Mouse (Mus musculus): ENCODE measurements around the gene Ankib1. TPM values are rescaled to one million over a fixed set of nuclear protein-coding genes. Genes with fewer than 3 reads are reported as not detected.
"Not testable (repeated sequence)": the region's sequence is repeated elsewhere in the genome, so short reads cannot be mapped to it uniquely, and the experiment has no call there.

The Ankib1 gene
- polyA plus RNA-seq, 1 experiment from 2014 or later = 17.4 TPM

GRCm38 (mm10) chr5:3750536-3750935, 52.2 kb downstream of the Ankib1 start:
- H3K27ac ChIP-seq (ENCODE audit: low read depth, low read length); H3K9me3 ChIP-seq (replicated peaks; ENCODE audit: control insufficient read depth, low read length); H3K27me3 ChIP-seq (replicated peaks; ENCODE audit: control insufficient read depth, insufficient read depth, low read length); H3K4me1 ChIP-seq (ENCODE audit: control insufficient read depth, insufficient read depth, low read length); H3K9ac ChIP-seq (ENCODE audit: low read length); DNase-seq (ENCODE audit: low spot score); H3K4me2 ChIP-seq (ENCODE audit: low read length); H3K4me3 ChIP-seq (ENCODE audit: low read depth, low read length); ATAC-seq: not testable (repeated sequence)
- H3K36me3 ChIP-seq (ENCODE audit: control insufficient read depth, insufficient read depth, low read length) = peaks cover 15% of the 10 kb centered on the region

GRCm38 (mm10) chr5:3732846-3733245, 69.9 kb downstream of the Ankib1 start:
- not testable (repeated sequence) for H3K4me2 ChIP-seq (ENCODE audit: low read length); H3K27me3 ChIP-seq (replicated peaks; ENCODE audit: control insufficient read depth, insufficient read depth, low read length); DNase-seq (ENCODE audit: low spot score); H3K4me3 ChIP-seq (ENCODE audit: low read depth, low read length); H3K27ac ChIP-seq (ENCODE audit: low read depth, low read length); ATAC-seq; H3K9me3 ChIP-seq (replicated peaks; ENCODE audit: control insufficient read depth, low read length); H3K4me1 ChIP-seq (ENCODE audit: control insufficient read depth, insufficient read depth, low read length); H3K9ac ChIP-seq (ENCODE audit: low read length)
- H3K36me3 ChIP-seq (ENCODE audit: control insufficient read depth, insufficient read depth, low read length) = 0 out of 2 replicates have a peak, but pooled peaks cover 11% of the 10 kb centered on the region
- WGBS = 91% methylated on average over 23 of the region's 24 CpGs

- Histone ChIP-seq H3K27me3 (replicated peaks; ENCODE audit: control insufficient read depth, insufficient read depth, low read length) (no peaks in the 10 kb centered on the region), H3K9me3 (replicated peaks; ENCODE audit: control insufficient read depth, low read length) (no peaks in the 10 kb centered on the region), H3K27ac (ENCODE audit: low read depth, low read length) (no peak overlapping the region), H3K4me2 (ENCODE audit: low read length) (no peak overlapping the region), H3K4me3 (ENCODE audit: low read depth, low read length) (no peak overlapping the region), H3K4me1 (ENCODE audit: control insufficient read depth, insufficient read depth, low read length) (no peaks in the 10 kb centered on the region), H3K36me3 (ENCODE audit: control insufficient read depth, insufficient read depth, low read length) (peaks cover 15% of the 10 kb centered on the region; the same call in 1 of the 2 replicates), H3K9ac (ENCODE audit: low read length) (no peak overlapping the region)
- peak; percentile 10 for DNase-seq (ENCODE audit: low spot score)
- 66% methylated on average over 5 of the region's 5 CpGs for WGBS
- no peak for ATAC-seq
These were observed 73.9 kb downstream of the Ankib1 start for GRCm38 (mm10) chr5:3728820-3729219.

- Histone ChIP-seq H3K9ac (ENCODE audit: low read length) (no peak overlapping the region), H3K4me2 (ENCODE audit: low read length) (no peak overlapping the region), H3K27ac (ENCODE audit: low read depth, low read length) (no peak overlapping the region), H3K4me1 (ENCODE audit: control insufficient read depth, insufficient read depth, low read length) (no peaks in the 10 kb centered on the region), H3K36me3 (ENCODE audit: control insufficient read depth, insufficient read depth, low read length) (peaks cover 27% of the 10 kb centered on the region), H3K4me3 (ENCODE audit: low read depth, low read length) (no peak overlapping the region), H3K9me3 (replicated peaks; ENCODE audit: control insufficient read depth, low read length) (no peaks in the 10 kb centered on the region), H3K27me3 (replicated peaks; ENCODE audit: control insufficient read depth, insufficient read depth, low read length) (no peaks in the 10 kb centered on the region)
- ATAC-seq (no peak), DNase-seq (ENCODE audit: low spot score) (no peak)
- WGBS = 82% methylated on average over 1 of the region's 1 CpGs
These were observed 77.2 kb downstream of the Ankib1 start for GRCm38 (mm10) chr5:3725491-3725890.

GRCm38 (mm10) chr5:3723415-3723814, 79.3 kb downstream of the Ankib1 start:
- ATAC-seq = no peak
- peaks cover 40% of the 10 kb centered on the region for H3K36me3 ChIP-seq (ENCODE audit: control insufficient read depth, insufficient read depth, low read length)

GRCm38 (mm10) chr5:3722873-3723272, 79.9 kb downstream of the Ankib1 start:
- Histone ChIP-seq H3K36me3 (ENCODE audit: control insufficient read depth, insufficient read depth, low read length) (peaks cover 40% of the 10 kb centered on the region), H3K9ac (ENCODE audit: low read length) (no peak overlapping the region), H3K4me1 (ENCODE audit: control insufficient read depth, insufficient read depth, low read length) (no peaks in the 10 kb centered on the region), H3K27ac (ENCODE audit: low read depth, low read length) (no peak overlapping the region), H3K27me3 (replicated peaks; ENCODE audit: control insufficient read depth, insufficient read depth, low read length) (no peaks in the 10 kb centered on the region), H3K9me3 (replicated peaks; ENCODE audit: control insufficient read depth, low read length) (no peaks in the 10 kb centered on the region), H3K4me2 (ENCODE audit: low read length) (no peak overlapping the region), H3K4me3 (ENCODE audit: low read depth, low read length) (no peak overlapping the region)
- ATAC-seq (no peak), DNase-seq (ENCODE audit: low spot score) (no peak)
- WGBS = 96% methylated on average over 2 of the region's 2 CpGs

More at GRCm38 (mm10) chr5:3723415-3723814, 79.3 kb downstream of the Ankib1 start:
- WGBS = 97% methylated on average over 2 of the region's 2 CpGs
- Histone ChIP-seq H3K9ac (ENCODE audit: low read length) (no peak overlapping the region), H3K27me3 (replicated peaks; ENCODE audit: control insufficient read depth, insufficient read depth, low read length) (no peaks in the 10 kb centered on the region), H3K27ac (ENCODE audit: low read depth, low read length) (no peak overlapping the region), H3K4me1 (ENCODE audit: control insufficient read depth, insufficient read depth, low read length) (no peaks in the 10 kb centered on the region), H3K4me2 (ENCODE audit: low read length) (no peak overlapping the region), H3K9me3 (replicated peaks; ENCODE audit: control insufficient read depth, low read length) (no peaks in the 10 kb centered on the region), H3K4me3 (ENCODE audit: low read depth, low read length) (no peak overlapping the region)
- no peak for DNase-seq (ENCODE audit: low spot score)

- no peaks in the 10 kb centered on the region for H3K27me3 ChIP-seq (replicated peaks; ENCODE audit: control insufficient read depth, insufficient read depth, low read length)
- ATAC-seq (no peak), DNase-seq (ENCODE audit: low spot score) (no peak)
- WGBS = 95% methylated on average over 4 of the region's 4 CpGs
- no peak overlapping the region for H3K27ac ChIP-seq (ENCODE audit: low read depth, low read length)
- H3K36me3 ChIP-seq (ENCODE audit: control insufficient read depth, insufficient read depth, low read length) = peaks cover 37% of the 10 kb centered on the region
- H3K9me3 ChIP-seq (replicated peaks; ENCODE audit: control insufficient read depth, low read length) = no peaks in the 10 kb centered on the region
- H3K4me1 ChIP-seq (ENCODE audit: control insufficient read depth, insufficient read depth, low read length) = no peaks in the 10 kb centered on the region
- H3K4me2 ChIP-seq (ENCODE audit: low read length) = no peak overlapping the region
- no peak overlapping the region for H3K4me3 ChIP-seq (ENCODE audit: low read depth, low read length)
- H3K9ac ChIP-seq (ENCODE audit: low read length) = no peak overlapping the region
These were observed 83.4 kb downstream of the Ankib1 start for GRCm38 (mm10) chr5:3719371-3719770.

GRCm38 (mm10) chr5:3715800-3716199, 86.9 kb downstream of the Ankib1 start:
- no peak overlapping the region for H3K4me3 ChIP-seq (ENCODE audit: low read depth, low read length)
- no peak overlapping the region for H3K27ac ChIP-seq (ENCODE audit: low read depth, low read length)
- ATAC-seq (no peak), DNase-seq (ENCODE audit: low spot score) (no peak)
- H3K4me1 ChIP-seq (ENCODE audit: control insufficient read depth, insufficient read depth, low read length) = no peaks in the 10 kb centered on the region
- 92% methylated on average over 5 of the region's 5 CpGs for WGBS
- H3K9ac ChIP-seq (ENCODE audit: low read length) = no peak overlapping the region
- no peak overlapping the region for H3K4me2 ChIP-seq (ENCODE audit: low read length)
- H3K9me3 ChIP-seq (replicated peaks; ENCODE audit: control insufficient read depth, low read length) = no peaks in the 10 kb centered on the region
- H3K27me3 ChIP-seq (replicated peaks; ENCODE audit: control insufficient read depth, insufficient read depth, low read length) = no peaks in the 10 kb centered on the region
- peaks cover 29% of the 10 kb centered on the region for H3K36me3 ChIP-seq (ENCODE audit: control insufficient read depth, insufficient read depth, low read length)

- Histone ChIP-seq H3K4me3 (ENCODE audit: low read depth, low read length) (no peak overlapping the region), H3K27ac (ENCODE audit: low read depth, low read length) (no peak overlapping the region), H3K9ac (ENCODE audit: low read length) (no peak overlapping the region), H3K4me2 (ENCODE audit: low read length) (no peak overlapping the region), H3K36me3 (ENCODE audit: control insufficient read depth, insufficient read depth, low read length) (peaks cover 37% of the 10 kb centered on the region), H3K9me3 (replicated peaks; ENCODE audit: control insufficient read depth, low read length) (no peaks in the 10 kb centered on the region), H3K4me1 (ENCODE audit: control insufficient read depth, insufficient read depth, low read length) (no peaks in the 10 kb centered on the region), H3K27me3 (replicated peaks; ENCODE audit: control insufficient read depth, insufficient read depth, low read length) (no peaks in the 10 kb centered on the region)
- no peak for ATAC-seq
- 86% methylated on average over 4 of the region's 4 CpGs for WGBS
- no peak for DNase-seq (ENCODE audit: low spot score)
These were observed 100.5 kb downstream of the Ankib1 start for GRCm38 (mm10) chr5:3702180-3702579.

Measured in forebrain, embryonic 14.5 days (tissue).